Mouse (Mus musculus) adrenal gland, postnatal 4 days (tissue): ENCODE measurements around the gene Cntd1. TPM values are rescaled to one million over a fixed set of nuclear protein-coding genes. Genes with fewer than 3 reads are reported as not detected.
"Not testable (repeated sequence)": the region's sequence is repeated elsewhere in the genome, so short reads cannot be mapped to it uniquely, and the experiment has no call there.

Source experiments
- DNase-seq, 2 experiments: peaks; one replicate each; pipeline ENCODE4 v3.0.0; 2021 to 2022; ENCODE audit warnings: low spot score in 2 of 2, mixed read lengths in 2 of 2
- total RNA-seq, 2 experiments: library from RNA; stranded (reverse); gene quantifications; 2 replicates each; pipeline ENCODE4 v1.2.3; 2021

Cntd1 gene
- total RNA-seq, 2 experiments from 2014 or later = 1.1 to 1.3 TPM

GRCm38 (mm10) chr11:101328941-101329635 is 50.3 kb downstream of the Cntd1 start:
- DNase-seq = no peak

GRCm38 (mm10) chr11:101330371-101330924 is 51.6 kb downstream of the Cntd1 start, which contains the start of gene Aoc3:
Gene Aoc3, plus strand, starts transcription at chr11:101330605.
- no peak for DNase-seq

- not testable (repeated sequence) for DNase-seq
Measured at GRCm38 (mm10) chr11:101330961-101331360, 52.1 kb downstream of the Cntd1 start.

GRCm38 (mm10) chr11:101332537-101332936 is 53.7 kb downstream of the Cntd1 start:
- no peak for DNase-seq

- no peak for DNase-seq
Measured at GRCm38 (mm10) chr11:101334023-101334422, 55.2 kb downstream of the Cntd1 start.

- no peak for DNase-seq
Measured at GRCm38 (mm10) chr11:101334516-101334915, 55.7 kb downstream of the Cntd1 start.

- no peak for DNase-seq
Measured at GRCm38 (mm10) chr11:101335685-101336084, 56.9 kb downstream of the Cntd1 start.

- no peak for DNase-seq
Measured at GRCm38 (mm10) chr11:101338123-101338760, 59.4 kb downstream of the Cntd1 start.

Other genes with a start within 250 kb of the Cntd1 start
- 10 to 100 TPM; 36.9 to 37.8 TPM for gene Naglu, start 209.0 kb upstream of the Cntd1 start, total RNA-seq
- gene Hsd17b1, start 200.6 kb upstream of the Cntd1 start, total RNA-seq = under 1 TPM; 0.50 to 0.62 TPM
- gene Coasy, start 196.4 kb upstream of the Cntd1 start, total RNA-seq = 10 to 100 TPM; 59.8 to 65.6 TPM
- gene Mlx, start 191.7 kb upstream of the Cntd1 start, total RNA-seq = 10 to 100 TPM; 27.3 to 27.5 TPM
- gene Psmc3ip, start 183.6 kb upstream of the Cntd1 start, total RNA-seq = 10 to 100 TPM; 10.3 to 11.9 TPM
- 10 to 100 TPM; 51.8 to 52.6 TPM for gene Retreg3, start 159.1 kb upstream of the Cntd1 start, total RNA-seq
- gene Tubg1, start 159.1 kb upstream of the Cntd1 start, total RNA-seq = 10 to 100 TPM; 42.0 to 42.6 TPM
- 1 to 10 TPM; 7.7 to 8.1 TPM for gene Tubg2, start 123.1 kb upstream of the Cntd1 start, total RNA-seq
- 1 to 10 TPM; 3.9 to 4.1 TPM for gene Cntnap1, start 108.5 kb upstream of the Cntd1 start, total RNA-seq
- gene Plekhh3, start 107.7 kb upstream of the Cntd1 start, total RNA-seq = 10 to 100 TPM; 26.9 to 30.7 TPM
- gene Ccr10, start 103.6 kb upstream of the Cntd1 start, total RNA-seq = under 1 TPM in 1 of 2 experiments, not detected in 1; 0.22 TPM
- gene Ezh1, start 52.5 kb upstream of the Cntd1 start, total RNA-seq = 10 to 100 TPM; 38.8 to 40.3 TPM
- 10 to 100 TPM; 85.7 to 96.0 TPM for gene Ramp2, start 33.0 kb upstream of the Cntd1 start, total RNA-seq
- 100 to 1,000 TPM; 106 to 111 TPM for gene Vps25, start 25.3 kb upstream of the Cntd1 start, total RNA-seq
- 10 to 100 TPM in 1 of 2 experiments, 1 to 10 TPM in 1; 3.8 to 20.0 TPM for gene Wnk4, start 18.4 kb upstream of the Cntd1 start, total RNA-seq
- 10 to 100 TPM; 62.9 to 67.1 TPM for gene Coa3, start 102 bp downstream of the Cntd1 start, total RNA-seq
- gene Becn1, start 23.3 kb downstream of the Cntd1 start, total RNA-seq = 100 to 1,000 TPM; 144 to 147 TPM
- gene Psme3, start 37.2 kb downstream of the Cntd1 start, total RNA-seq = 100 to 1,000 TPM; 122 to 124 TPM
- gene Aoc2, start 46.1 kb downstream of the Cntd1 start, total RNA-seq = 1 to 10 TPM; 7.3 to 7.7 TPM
- gene Aoc3, start 51.6 kb downstream of the Cntd1 start, total RNA-seq = 10 to 100 TPM; 28.8 to 33.7 TPM
- gene G6pc, start 88.5 kb downstream of the Cntd1 start, total RNA-seq = 10 to 100 TPM; 17.8 to 30.5 TPM
- gene Aarsd1, start 138.6 kb downstream of the Cntd1 start, total RNA-seq = 10 to 100 TPM; 29.9 to 31.1 TPM
- gene Gm27029, start 145.8 kb downstream of the Cntd1 start, total RNA-seq = 1 to 10 TPM; 3.4 to 5.9 TPM
- 10 to 100 TPM; 20.1 to 22.0 TPM for gene Rundc1, start 146.1 kb downstream of the Cntd1 start, total RNA-seq
- gene Ptges3l, start 146.3 kb downstream of the Cntd1 start, total RNA-seq = 1 to 10 TPM; 6.4 to 6.7 TPM
- gene Rpl27, start 163.3 kb downstream of the Cntd1 start, total RNA-seq = 100 to 1,000 TPM in 1 of 2 experiments, 10 to 100 TPM in 1; 90.3 to 116 TPM
- gene Ifi35, start 169.4 kb downstream of the Cntd1 start, total RNA-seq = 10 to 100 TPM; 30.0 to 30.3 TPM
- 10 to 100 TPM; 16.4 to 20.0 TPM for gene Rnd2, start 186.0 kb downstream of the Cntd1 start, total RNA-seq
- 100 to 1,000 TPM; 103 to 105 TPM for gene Vat1, start 187.2 kb downstream of the Cntd1 start, total RNA-seq